In genomic region chrX:105927941-105928860, GRCm38 (mm10) we compare ENCODE assay signal across 8 mouse cellular contexts. TPM values are rescaled to one million over a fixed set of nuclear protein-coding genes. Genes with fewer than 3 reads are reported as not detected.
A peak's percentile ranks its signal among the peaks of the same experiment; 100 is the strongest.
DNase-seq lines count a peak whose midpoint lies in the region; ATAC-seq lines count a peak whose summit lies in the region.

No protein-coding gene starts in this region.

- 0 out of 2 replicates have a peak, but pooled peaks have one; percentile 13 for ATAC-seq in cerebellum, adult (ENCODE audit: insufficient number of reproducible peaks, low FRiP score, low TSS enrichment)
- ATAC-seq in forebrain, embryonic 15.5 days (replicated peaks), result peak; percentile 54
- peak; percentile 74 for ATAC-seq in hindbrain, embryonic 12.5 days (ENCODE audit: low FRiP score)
- ATAC-seq in erythroid progenitor cell, adult 5-6 weeks (replicated peaks; ENCODE audit: low FRiP score, poor library complexity, severe bottlenecking), result no peak

- H3K79me2 ChIP-seq in macrophage (ENCODE audit: inconsistent target), result peaks cover 52% of the 10 kb centered on the region

- no peaks in the 10 kb centered on the region for H3K27me3 ChIP-seq in forebrain, embryonic 15.5 days
- H3K27me3 ChIP-seq in hindbrain, embryonic 12.5 days, result no peaks in the 10 kb centered on the region

- WGBS in forebrain, embryonic 15.5 days, result 29% methylated on average over 37 of the region's 69 CpGs
- WGBS in hindbrain, embryonic 12.5 days, result 18% methylated on average over 38 of the region's 69 CpGs
- WGBS in macrophage (ENCODE audit: missing documents), result 19% methylated on average over 37 of the region's 69 CpGs

- H3K27ac ChIP-seq in forebrain, embryonic 15.5 days (replicated peaks), result peak overlapping the region; percentile 94
- peak overlapping the region; percentile 95 for H3K27ac ChIP-seq in hindbrain, embryonic 12.5 days
- H3K27ac ChIP-seq in macrophage, result peak overlapping the region; percentile 77

- peaks cover 16% of the 10 kb centered on the region for H3K4me1 ChIP-seq in forebrain, embryonic 15.5 days
- peaks cover 7% of the 10 kb centered on the region for H3K4me1 ChIP-seq in hindbrain, embryonic 12.5 days

- DNase-seq in MEL-GATA-1-ER (ENCODE audit: extremely low read depth, low read depth), result peak; percentile 30
- peak; percentile 19 to 21 for DNase-seq in layer of hippocampus, postnatal 36 days
- DNase-seq in right cerebral cortex, postnatal 25 days, result peak; percentile 26

- peak overlapping the region; percentile 77 for H3K4me3 ChIP-seq in forebrain, embryonic 15.5 days
- H3K4me3 ChIP-seq in hindbrain, embryonic 12.5 days, result peak overlapping the region; percentile 61
- H3K4me3 ChIP-seq in macrophage (ENCODE audit: inconsistent target), result peak overlapping the region; percentile 58

- H3K36me3 ChIP-seq in forebrain, embryonic 15.5 days, result no peaks in the 10 kb centered on the region
- H3K36me3 ChIP-seq in hindbrain, embryonic 12.5 days, result no peaks in the 10 kb centered on the region
- H3K36me3 ChIP-seq in macrophage (ENCODE audit: inconsistent target), result no peaks in the 10 kb centered on the region

- H3K4me2 ChIP-seq in forebrain, embryonic 15.5 days (replicated peaks), result peak overlapping the region; percentile 44
- peak overlapping the region; percentile 48 for H3K4me2 ChIP-seq in hindbrain, embryonic 12.5 days (replicated peaks)

- H3K9me3 ChIP-seq in forebrain, embryonic 15.5 days, result no peaks in the 10 kb centered on the region
- H3K9me3 ChIP-seq in hindbrain, embryonic 12.5 days (replicated peaks), result no peaks in the 10 kb centered on the region

- peak overlapping the region; percentile 87 for H3K9ac ChIP-seq in forebrain, embryonic 15.5 days (replicated peaks)
- peak overlapping the region; percentile 88 for H3K9ac ChIP-seq in hindbrain, embryonic 12.5 days

RNA-seq across cellular contexts. Expression of gene Atrx, which starts 1.0 kb away (rescaled TPM):
- 286 and 303 TPM in 2 replicates for polyA plus RNA-seq in forebrain, embryonic 15.5 days (2015; fragmentation: Nextera tagmentation; extraction: Ambion mirVana)
- polyA plus RNA-seq in hindbrain, embryonic 12.5 days (2016; fragmentation: Nextera tagmentation; extraction: Ambion mirVana), result 222 and 249 TPM in 2 replicates
- total RNA-seq in layer of hippocampus, postnatal 36 days (2021), result 100 to 1,000 TPM; 175 to 193 TPM
- 1,000 to 10,000 TPM in 8 of 26 experiments, 100 to 1,000 TPM in 18; 248 to 1,225 (median 939) TPM for total RNA-seq in macrophage (2018; cell fraction: chromatin; rRNA removed)
- total RNA-seq in macrophage (2018; cell fraction: cytosol; rRNA removed), result 100 to 1,000 TPM in 1 of 26 experiments, 10 to 100 TPM in 25; 48.0 to 105 (median 74.5) TPM
- total RNA-seq in macrophage (2018; cell fraction: nucleus; rRNA removed), result 100 to 1,000 TPM; 129 to 569 (median 323) TPM
- 37.2 to 43.0 TPM (median 39.2 TPM) in 3 replicates for polyA plus RNA-seq in macrophage (2018)
- total RNA-seq in erythroid progenitor cell, adult 5-6 weeks (2015; ENCODE audit: low replicate concordance), result 119 and 157 TPM in 2 replicates
- total RNA-seq in erythroid progenitor cell, adult 5-6 weeks (2017; ENCODE audit: low replicate concordance), result 306 and 315 TPM in 2 replicates
